Mouse (Mus musculus) retina, adult 2 months (tissue): Measurements from ENCODE around the gene Slc35e3.
"Not testable (repeated sequence)": the region's sequence is repeated elsewhere in the genome, so short reads cannot be mapped to it uniquely, and the experiment has no call there.

Source experiments
- DNase-seq: peaks from one replicate; pipeline ENCODE4 v3.0.0-alpha.2; 2012; ENCODE audit warnings: low read depth, low spot score

The Slc35e3 gene

DNA sequence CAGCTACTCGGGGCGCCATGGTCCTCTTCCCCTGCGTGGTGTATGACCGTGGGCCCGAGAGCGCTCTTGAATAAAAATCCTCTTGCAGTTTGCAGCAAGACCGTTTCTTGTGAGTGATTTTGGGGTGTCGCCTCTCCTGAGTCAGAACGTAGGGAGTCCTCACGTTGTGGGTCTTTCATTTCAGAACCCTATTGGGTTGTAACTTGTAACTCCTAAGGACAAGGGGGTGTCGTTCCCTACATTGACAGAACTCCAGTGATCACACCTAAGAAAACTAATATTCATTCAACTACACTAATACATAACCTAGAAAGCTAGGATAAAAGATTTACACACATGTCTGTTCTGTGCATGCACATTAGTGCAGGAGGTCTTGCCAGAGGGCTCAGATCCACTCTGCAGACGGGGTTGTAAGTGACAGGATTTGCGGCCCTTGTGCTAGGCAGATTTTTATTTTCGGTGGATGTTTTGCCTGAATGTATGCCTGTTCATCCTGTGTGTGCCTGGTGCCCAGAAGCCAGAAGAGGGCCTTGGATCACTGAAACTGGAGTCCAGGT lies 3.7 kb upstream of the Slc35e3 start:
- DNase-seq, result no peak

DNA sequence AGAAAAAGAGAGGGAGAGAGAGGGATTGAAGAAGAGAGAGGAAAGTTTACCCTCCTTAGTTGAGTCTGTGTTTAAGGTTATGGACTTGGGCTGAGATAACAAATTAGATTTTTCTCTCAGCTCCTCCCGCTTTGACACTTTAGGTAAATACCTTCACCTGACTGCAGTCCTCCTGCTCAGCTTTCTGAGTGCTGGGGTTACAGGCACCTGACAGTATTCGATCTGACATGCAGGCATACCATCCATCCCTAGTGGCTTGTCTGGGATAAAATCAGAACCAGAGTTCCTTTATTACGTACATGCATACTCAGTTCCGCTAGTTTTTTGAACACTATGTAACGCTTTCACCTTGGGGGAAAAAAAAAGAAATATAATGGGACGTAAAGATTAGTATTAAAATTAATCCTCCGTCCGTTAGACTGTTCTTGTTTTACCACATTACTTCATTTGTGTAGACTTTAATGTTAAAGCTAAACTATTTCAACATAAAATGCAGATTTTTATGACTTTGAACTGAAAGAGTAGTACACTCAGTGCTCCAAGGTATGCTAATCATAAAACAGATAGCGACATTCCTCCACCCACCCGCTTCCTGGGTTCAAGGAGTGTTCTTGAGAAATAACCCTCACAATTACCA lies 3.0 kb upstream of the Slc35e3 start:
- no peak for DNase-seq

DNA sequence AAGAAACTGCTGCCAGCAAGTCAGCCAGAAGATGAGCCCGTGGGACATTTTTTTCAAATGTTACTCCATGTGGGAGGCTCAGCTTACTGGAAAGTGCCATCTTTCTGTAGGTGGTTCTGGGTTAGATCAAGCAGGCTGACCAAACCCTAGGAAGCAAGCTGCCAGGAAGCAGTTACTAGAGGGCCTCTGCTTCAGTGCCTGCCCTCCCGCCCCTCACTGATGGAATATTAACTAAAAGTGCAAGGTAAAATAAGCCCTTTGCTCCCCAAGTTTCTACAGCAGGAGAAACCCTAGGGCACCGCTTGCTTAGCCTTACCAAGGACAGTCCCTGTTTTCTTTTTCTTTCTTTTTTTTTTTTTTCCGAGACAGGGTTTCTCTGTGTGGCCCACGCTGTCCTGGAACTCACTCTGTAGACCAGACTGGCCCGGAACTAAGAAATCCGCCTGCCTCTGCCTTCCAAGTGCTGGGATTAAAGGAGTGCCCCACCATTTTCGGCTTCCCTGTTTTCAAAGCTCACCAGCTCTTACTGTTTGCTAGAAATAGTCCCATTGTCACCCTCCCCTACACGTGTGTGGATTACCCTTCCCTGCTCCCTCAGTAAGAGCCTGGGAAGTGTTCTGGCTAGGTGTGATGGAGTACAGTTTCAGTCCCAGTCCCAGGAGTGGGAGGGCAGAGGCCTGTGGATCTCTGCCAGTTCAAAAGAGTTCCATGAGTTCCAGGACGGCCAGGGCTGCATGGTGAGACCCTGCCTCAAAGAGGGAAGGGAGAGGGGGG lies 2.3 kb upstream of the Slc35e3 start:
- DNase-seq, result no peak

DNA sequence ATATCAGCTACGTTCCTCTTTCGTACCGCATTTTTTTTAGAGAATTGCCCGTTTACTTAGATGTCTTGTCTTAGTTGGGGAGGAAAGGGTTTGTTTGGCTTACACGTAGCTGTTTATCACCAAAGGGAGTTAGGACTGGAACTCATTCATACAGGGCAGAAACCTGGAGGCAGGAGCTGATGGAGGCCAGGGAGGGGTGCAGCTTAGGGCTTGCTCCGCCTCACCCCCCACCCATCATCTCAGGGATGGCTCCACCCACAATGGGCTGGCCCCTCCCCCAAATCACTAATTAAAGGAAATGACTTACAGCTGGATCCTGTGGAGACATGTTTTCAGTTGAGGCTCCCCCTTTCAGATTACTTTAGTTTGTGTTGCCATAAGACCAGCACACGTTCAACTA lies 1.5 kb upstream of the Slc35e3 start:
- DNase-seq, result no peak

DNA sequence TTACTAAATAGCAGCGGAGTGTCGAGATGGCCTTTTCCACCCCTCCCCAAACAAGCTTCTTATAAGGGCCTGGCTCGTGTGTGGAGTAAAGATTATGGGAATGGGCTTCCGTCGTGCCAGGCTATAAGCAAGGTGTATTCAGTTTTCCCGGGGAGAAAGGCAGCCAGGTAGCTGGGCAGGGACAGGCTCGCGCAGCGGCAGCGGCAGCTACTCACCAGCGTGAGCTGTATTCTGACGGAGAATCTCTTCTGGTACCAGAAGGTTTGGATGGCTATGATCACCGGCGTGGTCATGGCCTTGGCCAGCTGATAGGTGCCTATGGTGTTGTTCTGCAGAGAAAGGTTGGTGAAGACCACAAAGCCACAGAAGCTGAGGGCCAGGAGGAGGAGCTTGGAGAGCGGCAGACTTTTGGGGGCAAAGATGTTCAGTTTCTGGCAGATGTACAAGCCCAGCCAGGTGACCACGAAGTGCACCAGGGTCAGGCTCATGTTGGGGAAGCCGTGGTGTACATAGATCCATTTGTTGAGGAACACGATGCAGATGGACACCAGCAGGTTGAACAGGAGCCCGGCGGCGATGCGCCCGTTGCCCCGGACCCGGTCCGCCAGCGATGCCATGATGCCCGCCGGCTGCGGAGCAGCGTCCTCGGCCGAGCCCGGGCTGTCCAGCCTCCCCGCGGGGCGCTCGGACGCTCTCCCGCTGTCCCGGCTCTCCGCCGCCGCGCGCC lies 432 bp downstream of the Slc35e3 start:
- DNase-seq, result not testable (repeated sequence)

DNA sequence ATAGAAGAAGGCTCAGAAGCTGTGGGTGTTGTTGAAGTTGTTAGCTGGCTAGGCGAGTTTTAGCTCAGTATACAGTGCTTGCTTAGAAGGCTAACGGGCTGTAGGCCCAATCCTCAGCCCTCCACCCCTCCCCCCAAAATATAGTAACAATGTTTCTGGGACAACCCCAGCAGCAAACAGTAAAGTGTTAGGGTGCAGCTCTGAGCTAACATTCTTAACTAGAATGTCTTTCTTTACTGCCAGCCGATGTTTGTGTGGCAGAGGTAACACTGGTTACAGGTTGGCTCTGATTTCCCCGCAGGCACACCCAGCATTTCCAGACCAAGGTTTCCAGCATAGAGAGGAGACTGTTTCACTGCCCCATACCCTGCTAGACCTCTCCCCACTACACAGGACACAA lies 2.2 kb downstream of the Slc35e3 start:
- no peak for DNase-seq

DNA sequence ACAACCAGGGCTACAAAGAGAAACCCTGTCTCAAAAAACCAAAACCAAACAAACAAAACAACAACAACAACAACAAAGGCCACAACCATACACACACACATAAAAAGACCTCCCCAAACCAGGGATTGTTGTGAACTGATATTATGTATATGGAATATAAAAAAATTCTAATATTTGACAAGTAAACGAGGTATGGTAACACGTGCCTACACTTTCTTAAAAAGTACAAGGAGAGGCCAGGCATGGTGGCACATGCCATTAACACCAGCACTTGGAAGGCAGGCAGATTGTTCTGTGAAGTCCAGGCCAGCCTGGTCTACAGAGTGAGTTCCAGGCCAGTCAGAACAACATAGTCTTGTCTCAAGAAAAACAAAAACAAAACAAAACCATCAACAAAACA lies 3.0 kb downstream of the Slc35e3 start:
- DNase-seq, result no peak

DNA sequence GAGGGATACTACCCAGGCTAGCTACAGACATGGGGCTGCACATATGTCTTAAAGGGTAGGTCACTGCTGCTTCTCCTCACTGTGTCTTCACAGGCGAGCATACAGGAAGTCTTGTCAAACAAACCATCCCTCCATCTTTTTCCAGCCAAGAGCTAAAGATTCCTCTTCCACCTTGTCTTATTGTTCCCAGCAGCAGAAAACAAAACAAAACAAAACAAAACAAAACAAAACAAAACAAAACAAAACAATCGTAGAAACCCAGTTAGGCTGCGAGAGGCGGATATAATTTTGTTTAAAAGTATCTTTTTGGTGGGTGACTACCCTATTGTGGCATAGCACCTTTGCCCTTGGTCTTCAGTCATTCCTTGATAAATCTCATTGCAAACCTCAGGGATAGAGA lies 3.5 kb downstream of the Slc35e3 start:
- no peak for DNase-seq

DNA sequence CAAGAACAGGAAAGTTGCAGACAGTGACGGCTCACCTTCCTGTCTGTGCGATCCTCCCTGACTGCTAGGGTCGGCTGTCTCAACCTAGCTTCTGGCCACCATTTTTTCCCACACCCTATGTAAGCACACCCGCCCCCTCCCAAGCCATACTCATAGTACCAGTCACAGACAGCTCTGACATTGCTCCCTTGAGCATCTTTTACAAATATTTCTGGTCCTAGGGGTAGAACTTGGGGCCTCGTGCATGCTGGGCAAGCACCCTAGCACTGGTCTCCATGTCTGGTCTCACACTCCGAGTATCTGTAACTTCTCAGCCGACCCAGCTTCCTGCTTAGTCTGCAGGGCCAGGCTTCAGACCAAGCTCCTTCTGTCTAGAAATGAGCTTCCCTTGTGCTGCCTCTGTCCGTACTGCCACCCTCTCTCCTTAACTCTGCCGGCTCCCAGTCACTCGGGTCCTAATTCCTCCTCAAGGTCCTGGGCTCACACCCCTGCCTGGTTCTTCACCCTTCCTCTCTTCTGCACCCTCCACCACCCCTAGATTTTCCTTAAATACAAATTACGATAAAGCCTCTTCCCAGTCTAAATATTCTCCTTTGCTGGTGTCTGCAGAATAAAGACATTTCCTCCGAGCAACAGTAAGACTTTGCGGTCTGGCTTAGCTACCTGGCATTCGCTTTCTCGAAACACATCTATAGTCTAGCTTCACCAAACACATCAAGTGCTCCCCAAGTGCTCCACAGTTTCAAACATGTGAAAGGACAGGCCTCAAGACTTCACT lies 4.3 kb downstream of the Slc35e3 start:
- DNase-seq, result no peak

DNA sequence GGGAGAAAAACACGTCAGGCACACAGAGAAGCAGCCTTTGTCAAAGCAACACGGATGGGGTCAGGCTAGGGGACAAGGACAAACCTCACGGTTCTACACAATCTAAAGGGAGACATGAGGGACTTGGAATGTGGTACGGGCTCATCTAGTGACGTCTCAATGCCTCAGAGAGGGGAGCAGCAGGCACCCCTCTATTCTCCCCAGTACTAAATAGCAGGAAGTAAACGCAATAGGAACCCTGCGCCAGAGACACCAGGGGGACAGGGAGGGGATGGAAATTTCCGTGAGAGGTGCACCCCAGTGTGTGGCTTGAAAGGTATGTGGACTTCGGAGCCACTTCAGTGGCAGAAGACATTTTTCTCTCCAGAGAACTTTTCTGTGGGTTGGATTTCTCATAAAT lies 5.2 kb downstream of the Slc35e3 start:
- DNase-seq, result no peak

DNA sequence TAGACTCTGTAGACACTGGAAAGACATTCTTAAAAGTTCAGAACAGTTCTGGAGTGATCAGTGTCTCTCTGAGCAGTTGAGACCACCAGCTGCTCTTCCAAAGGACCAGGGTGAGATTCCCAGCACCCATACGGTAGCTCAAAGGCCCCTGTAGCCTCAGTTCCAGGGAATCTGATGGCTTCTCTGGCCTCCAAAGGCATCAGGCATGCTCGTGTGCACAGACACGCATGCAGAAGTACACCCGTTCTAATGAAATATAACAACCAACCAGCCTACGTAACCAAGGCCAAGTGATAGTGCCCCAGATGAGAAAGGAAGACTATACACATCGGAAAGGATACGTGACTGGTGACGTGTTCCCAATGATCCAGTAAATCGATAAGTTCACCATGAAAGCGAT lies 6.0 kb downstream of the Slc35e3 start:
- no peak for DNase-seq

DNA sequence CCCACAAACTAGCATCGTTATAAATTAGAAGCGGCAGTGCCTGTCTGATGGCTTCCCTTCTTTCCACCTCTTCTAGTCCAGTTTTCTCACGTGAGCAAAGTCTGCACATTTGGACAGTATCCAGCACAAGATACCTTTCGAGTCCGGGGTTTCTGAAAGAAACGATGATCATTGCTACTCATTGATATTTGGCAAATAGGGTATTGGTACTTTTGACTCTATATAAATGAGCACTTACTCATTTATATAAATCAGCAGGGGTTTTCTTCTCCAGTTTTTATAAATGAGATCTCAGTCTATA lies 6.6 kb downstream of the Slc35e3 start:
- DNase-seq, result no peak

DNA sequence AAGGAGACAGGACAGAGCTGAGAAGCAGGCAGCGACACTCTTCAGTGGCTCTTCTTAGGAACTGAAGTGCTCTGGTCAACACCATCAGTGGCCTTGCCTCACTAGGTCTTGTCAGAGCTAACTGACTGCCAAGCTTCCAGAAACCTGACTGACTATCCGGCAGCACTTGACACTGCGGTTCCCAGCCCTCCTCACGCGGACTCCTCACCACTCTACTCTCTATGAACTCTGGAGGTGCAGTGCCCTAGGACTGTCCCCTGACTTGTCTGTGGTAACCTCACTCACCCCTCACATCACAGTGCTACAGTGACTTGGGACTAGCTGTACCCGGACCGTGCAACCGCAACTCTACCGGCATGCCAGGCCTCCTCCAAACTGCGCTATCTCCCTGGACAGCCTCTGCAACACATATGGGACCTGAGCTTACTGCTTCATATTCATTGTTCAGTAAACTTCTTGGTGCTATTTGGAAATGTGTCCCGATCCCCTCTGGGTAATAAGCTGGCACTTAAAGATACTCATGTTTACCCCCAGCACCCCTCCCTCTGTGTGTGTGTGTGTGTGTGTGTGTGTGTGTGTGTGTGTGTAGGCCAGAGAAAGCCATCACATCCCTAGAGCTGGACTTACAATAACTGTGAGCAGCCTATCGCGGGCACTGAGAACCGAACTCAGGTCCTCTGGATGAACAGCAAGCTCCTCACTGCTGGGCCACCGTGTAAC lies 7.1 kb downstream of the Slc35e3 start:
- DNase-seq, result no peak

DNA sequence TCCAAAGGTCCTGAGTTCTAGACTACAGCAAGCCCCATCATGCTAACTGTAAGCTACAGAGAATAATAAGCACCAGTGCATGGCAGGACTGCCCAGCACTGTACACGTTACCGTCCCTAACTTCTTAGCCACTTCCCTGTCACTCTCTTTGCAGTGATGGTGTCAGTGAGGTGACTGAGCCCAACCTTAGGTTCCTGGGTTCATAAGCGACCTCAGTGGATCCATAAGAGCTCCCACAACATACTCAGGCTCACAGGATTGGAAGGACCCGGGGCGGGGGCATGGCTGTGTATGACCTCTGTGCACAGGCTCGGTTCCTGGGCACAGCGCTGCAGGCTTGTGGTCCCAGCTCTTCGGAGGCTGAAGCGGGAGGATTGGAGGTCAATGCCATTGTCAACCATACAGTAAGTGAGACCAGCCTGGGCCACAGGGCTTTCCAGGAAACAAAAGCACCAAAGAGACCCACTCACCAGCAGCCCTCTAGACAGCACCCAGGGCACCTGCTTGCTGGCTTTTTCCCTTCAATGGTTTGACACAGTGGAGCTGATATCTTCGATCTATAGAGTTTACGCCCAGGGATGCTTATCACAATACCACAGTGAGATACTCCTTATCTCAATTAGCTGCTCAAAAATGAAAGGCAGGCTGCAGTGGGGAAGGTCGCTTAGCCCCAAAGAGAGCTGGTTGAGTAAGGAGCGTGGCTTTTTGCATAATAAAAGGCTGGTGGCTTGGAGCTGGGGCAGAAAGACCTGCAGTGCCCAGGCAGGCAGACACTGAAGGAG lies 7.8 kb downstream of the Slc35e3 start:
- no peak for DNase-seq

DNA sequence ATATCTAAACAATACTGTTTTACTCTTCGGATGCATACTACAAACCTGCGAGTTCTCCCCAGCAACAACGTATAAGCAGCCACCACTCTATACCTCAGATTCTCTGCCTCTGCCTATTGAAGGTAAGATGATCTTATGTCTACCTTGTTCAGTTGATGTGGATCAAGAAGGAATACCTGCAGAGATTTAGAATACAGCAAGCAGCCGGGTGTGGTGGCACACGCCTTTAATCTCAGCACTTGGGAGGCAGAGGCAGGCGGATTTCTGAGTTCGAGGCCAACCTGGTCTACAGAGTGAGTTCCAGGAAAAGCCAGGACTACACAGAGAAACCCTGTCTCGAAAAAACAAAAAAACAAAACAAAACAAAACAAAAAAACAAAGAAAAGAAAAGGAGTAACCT lies 8.7 kb downstream of the Slc35e3 start:
- DNase-seq, result not testable (repeated sequence)

DNA sequence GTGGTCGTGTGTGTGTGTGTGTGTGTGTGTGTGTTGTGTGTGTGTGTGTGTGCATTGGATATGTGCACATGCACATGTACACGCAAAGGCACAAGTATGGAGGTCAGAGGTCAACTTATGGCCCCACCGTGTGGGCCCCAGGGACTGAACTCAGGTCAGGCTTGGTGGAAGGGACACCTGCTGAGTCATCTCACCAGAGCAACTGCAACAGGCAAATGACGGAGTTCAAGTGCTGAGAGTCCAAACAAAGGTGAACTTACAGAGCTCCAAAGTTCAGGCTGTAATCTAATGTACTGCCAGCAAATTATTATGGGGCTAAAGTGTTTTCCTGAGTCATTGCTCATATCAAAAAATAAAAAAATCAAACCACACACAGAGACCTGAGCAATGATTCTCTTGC lies 9.1 kb downstream of the Slc35e3 start:
- DNase-seq, result no peak

DNA sequence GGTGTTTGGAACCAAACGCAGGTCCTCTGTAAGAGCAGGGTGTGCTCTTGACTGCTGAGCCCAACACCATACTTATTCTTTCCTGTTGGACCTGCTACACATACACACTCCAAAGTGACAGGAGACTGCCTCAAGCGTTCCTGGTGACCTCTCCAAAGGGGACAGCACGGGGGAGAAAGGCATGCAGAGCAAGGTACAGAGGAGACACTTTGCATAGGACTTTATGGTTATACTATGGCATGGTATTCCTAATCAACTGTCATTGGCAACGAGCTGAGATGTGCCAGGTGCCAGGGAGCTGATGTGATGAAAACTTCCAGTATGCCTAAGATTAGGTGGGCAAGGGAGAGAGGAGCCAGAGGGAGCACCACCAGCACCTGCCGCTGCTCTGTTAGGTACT lies 9.6 kb downstream of the Slc35e3 start:
- no peak for DNase-seq

DNA sequence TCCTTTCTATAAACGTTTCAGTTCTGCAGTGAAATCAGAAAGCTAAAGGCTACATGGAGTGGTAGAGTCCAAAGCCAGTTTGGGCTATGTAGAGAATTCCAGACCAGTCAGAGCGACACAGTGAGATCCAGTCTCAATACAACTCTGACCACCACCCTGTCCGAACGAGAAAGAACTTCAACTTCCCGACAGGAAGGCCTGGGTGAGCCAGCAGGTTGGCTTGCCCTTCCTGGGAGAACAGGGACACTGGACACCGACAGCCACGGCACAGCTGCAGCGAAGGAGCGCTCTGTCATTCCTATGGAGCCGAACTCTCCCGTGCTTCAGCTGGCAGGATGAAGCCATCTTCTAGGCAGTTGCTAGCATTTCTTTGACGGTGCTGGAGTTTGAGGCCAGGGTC lies 10.8 kb downstream of the Slc35e3 start:
- not testable (repeated sequence) for DNase-seq

DNA sequence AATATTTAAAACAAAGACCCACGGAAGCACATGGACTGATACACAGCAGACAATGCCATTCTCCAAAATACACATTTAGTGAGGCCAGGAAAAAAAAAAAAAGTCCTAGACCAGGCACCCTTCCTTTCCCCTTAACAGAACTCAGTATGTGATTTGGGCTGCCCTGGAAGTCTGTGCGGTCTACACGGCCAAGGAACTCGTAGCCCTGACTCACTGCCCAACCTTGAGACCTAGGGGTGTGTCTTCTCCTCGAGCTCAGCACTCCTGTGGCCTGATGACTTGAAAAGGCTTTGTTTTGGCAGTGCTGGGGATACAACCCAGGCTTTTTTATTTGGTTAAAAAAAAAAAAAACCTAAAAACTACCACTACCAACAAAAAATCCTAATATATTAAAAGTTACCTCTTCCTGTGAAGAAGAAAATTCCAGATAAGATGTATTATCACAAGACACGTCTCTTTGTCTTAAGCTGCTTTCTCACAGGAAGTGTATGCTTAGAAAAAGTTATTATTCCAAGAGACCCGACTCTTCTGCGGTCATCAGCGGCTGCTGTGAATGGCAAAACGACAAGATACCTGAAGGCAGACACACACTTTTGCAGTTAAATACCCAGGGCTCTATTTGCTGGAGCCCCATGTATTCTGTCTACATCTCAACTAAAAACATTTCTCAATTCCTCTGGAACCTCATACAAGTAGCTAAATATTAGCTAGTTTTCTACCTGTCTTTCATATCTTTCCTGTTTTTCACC lies 11.9 kb downstream of the Slc35e3 start:
- DNase-seq, result not testable (repeated sequence)

DNA sequence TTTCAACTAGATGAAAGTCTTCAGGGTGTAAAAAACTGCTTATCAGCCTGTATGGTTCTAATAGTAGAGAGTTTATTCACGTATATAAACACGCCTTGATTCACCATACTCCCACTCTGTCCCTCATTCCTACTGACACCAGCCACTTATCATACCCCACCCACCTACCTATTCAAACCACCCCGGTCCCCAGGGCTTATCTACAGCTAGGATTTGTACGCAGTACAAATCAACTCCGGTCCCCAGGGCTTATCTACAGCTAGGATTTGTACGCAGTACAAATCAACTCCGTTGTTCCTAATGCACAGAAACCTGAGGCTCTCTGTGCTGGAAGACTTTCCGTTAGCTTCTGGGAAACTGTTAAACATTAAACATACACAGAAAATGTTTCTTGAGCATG lies 12.5 kb downstream of the Slc35e3 start:
- not testable (repeated sequence) for DNase-seq
